Mouse (Mus musculus): ENCODE data around the gene Pdk1.
"Not testable (repeated sequence)": the region's sequence is repeated elsewhere in the genome, so short reads cannot be mapped to it uniquely, and the experiment has no call there.

Gene Pdk1

GRCm38 (mm10) chr2:71874422-71874821, 1.4 kb downstream of the Pdk1 start:
- no peak for DNase-seq (ENCODE audit: low spot score)

GRCm38 (mm10) chr2:71874836-71875235, 1.8 kb downstream of the Pdk1 start:
- no peak for DNase-seq (ENCODE audit: low spot score)

GRCm38 (mm10) chr2:71877865-71878264, 4.8 kb downstream of the Pdk1 start:
- DNase-seq (ENCODE audit: low spot score): no peak

- no peak for DNase-seq (ENCODE audit: low spot score)
Measured at GRCm38 (mm10) chr2:71878441-71878840, 5.4 kb downstream of the Pdk1 start.

- DNase-seq (ENCODE audit: low spot score): no peak
Measured at GRCm38 (mm10) chr2:71878943-71879342, 5.9 kb downstream of the Pdk1 start.

GRCm38 (mm10) chr2:71882914-71883651, 10.1 kb downstream of the Pdk1 start:
- no peak for DNase-seq (ENCODE audit: low spot score)

- DNase-seq (ENCODE audit: low spot score): no peak
Measured at GRCm38 (mm10) chr2:71887269-71887668, 14.2 kb downstream of the Pdk1 start.

GRCm38 (mm10) chr2:71888437-71888836, 15.4 kb downstream of the Pdk1 start:
- DNase-seq (ENCODE audit: low spot score): no peak

GRCm38 (mm10) chr2:71891536-71891935, 18.5 kb downstream of the Pdk1 start:
- DNase-seq (ENCODE audit: low spot score): no peak

- no peak for DNase-seq (ENCODE audit: low spot score)
Measured at GRCm38 (mm10) chr2:71892741-71893349, 19.8 kb downstream of the Pdk1 start.

- DNase-seq (ENCODE audit: low spot score): no peak
Measured at GRCm38 (mm10) chr2:71895596-71896286, 22.7 kb downstream of the Pdk1 start.

GRCm38 (mm10) chr2:71897420-71897819, 24.4 kb downstream of the Pdk1 start:
- no peak for DNase-seq (ENCODE audit: low spot score)

- no peak for DNase-seq (ENCODE audit: low spot score)
Measured at GRCm38 (mm10) chr2:71898335-71898856, 25.4 kb downstream of the Pdk1 start.

GRCm38 (mm10) chr2:71899886-71900285, 26.9 kb downstream of the Pdk1 start:
- no peak for DNase-seq (ENCODE audit: low spot score)

- DNase-seq (ENCODE audit: low spot score): no peak
Measured at GRCm38 (mm10) chr2:71905154-71905553, 32.1 kb downstream of the Pdk1 start.

- DNase-seq (ENCODE audit: low spot score): not testable (repeated sequence)
Measured at GRCm38 (mm10) chr2:71906356-71906755, 33.3 kb downstream of the Pdk1 start.

- no peak for DNase-seq (ENCODE audit: low spot score)
Measured at GRCm38 (mm10) chr2:71913911-71914310, 40.9 kb downstream of the Pdk1 start.

GRCm38 (mm10) chr2:71919227-71919647, 46.2 kb downstream of the Pdk1 start:
- no peak for DNase-seq (ENCODE audit: low spot score)

- DNase-seq (ENCODE audit: low spot score): not testable (repeated sequence)
Measured at GRCm38 (mm10) chr2:71924931-71925330, 51.9 kb downstream of the Pdk1 start.

- DNase-seq (ENCODE audit: low spot score): no peak
Measured at GRCm38 (mm10) chr2:71934046-71934445, 61.0 kb downstream of the Pdk1 start.

GRCm38 (mm10) chr2:71936711-71937110, 63.7 kb downstream of the Pdk1 start:
- DNase-seq (ENCODE audit: low spot score): no peak

- no peak for DNase-seq (ENCODE audit: low spot score)
Measured at GRCm38 (mm10) chr2:71937649-71938308, 64.8 kb downstream of the Pdk1 start.
